Mouse (Mus musculus): ENCODE data around the gene Nphp4.
"Not testable (repeated sequence)": the region's sequence is repeated elsewhere in the genome, so short reads cannot be mapped to it uniquely, and the experiment has no call there.

The Nphp4 gene

GRCm38 (mm10) chr4:152555806-152556205, 79.3 kb downstream of the Nphp4 start:
- not testable (repeated sequence) for DNase-seq (ENCODE audit: low spot score in 2 of 2)

DNA sequence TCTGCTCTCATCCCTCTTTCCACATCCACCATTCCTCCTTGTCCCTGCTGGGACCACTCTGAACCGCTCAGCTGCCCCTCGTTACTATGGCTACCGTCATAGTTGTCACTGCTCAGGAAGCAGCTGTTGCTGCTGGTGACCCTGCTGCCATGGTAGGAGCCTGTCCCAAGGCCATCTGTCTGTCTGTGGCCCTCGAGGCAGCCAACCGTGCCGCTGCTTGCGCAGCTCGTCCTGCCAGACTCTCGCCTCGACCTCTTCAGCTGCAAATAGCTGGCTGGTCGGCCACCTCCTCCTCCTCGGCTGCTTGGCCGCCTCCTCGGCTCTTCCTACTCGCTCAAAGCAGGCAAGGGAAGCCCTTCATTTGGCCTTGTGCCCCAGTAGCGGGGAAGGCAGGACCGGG, 81.7 kb downstream of the Nphp4 start:
- no peak for DNase-seq (ENCODE audit: low spot score in 2 of 2)

DNA sequence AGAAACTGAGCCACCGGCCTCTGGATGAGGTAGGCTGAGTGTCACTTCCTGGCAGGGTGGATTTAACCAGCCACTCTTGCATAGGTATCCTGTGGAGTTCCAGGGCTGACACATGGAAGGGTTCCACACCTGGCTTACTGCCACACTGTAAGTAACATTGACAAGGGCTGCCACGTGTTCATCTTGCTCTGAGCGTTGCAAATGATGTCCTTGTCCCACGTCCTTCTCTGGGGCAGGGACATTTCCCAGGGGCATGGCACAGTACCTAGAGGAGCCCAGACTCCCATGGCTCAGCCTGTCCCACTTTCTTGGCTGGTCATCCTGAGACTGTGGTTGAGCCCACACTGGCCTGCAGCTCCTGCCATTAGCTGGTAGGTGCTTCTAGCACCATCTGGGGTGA, 91.5 kb downstream of the Nphp4 start:
- DNase-seq (ENCODE audit: low spot score in 2 of 2), result no peak

DNA sequence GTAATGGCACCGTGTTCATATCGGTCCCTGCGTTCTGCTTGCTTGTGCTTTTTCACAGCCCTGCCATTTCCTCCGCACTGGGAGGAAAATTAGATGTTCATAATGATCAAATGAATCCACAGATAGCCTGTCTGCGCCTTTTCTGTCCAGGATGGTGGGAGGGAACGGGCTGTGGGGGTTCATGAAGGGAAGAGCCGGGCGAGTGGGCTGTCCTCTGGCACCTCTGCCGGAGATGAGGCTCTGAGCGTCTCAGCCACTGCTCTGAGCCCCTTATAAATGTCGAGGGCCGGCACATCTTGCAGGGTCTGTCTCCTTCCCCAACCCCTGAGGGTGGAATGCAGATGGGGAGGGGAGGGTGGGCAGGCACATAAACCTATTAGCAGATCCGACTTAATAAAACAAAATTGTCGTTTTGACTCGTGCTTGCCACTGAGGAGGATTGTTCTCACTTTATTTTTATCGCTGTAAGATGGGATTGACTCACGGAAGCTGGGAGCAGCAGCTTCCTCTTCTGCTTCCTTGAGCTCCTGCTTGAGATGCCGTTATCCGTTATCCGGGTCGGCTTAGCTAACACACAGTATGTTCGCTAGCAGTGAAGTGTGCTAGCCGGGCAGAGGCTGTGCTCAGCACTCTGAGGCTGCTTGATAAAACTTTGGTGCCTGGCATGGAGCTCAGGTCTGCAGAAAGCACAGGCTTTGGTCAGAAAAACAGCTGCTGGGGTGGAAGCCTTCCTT, 92.3 kb downstream of the Nphp4 start:
- DNase-seq (ENCODE audit: low spot score in 2 of 2), result no peak

GRCm38 (mm10) chr4:152574266-152574665, 97.8 kb downstream of the Nphp4 start:
- DNase-seq (ENCODE audit: low spot score in 2 of 2), result no peak

DNA sequence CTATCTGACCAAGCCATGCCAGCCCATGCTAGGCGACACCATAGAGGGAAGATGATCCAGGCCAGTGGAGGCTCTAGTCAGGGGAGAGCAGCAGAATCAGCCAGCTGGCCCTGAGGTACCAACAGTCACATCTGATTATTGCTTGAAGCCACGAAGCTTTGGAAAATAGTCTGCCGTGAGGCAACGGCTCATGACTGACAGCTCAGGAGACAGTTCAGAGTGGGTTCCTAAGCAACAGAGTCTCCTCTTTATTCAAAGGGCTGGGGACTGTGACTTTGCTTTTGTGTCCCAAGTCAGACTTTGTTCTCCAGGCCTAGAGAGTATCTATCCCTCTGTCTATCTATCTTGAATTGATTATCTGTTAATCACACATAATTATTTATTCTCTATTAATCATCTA, 100.3 kb downstream of the Nphp4 start:
- DNase-seq (ENCODE audit: low spot score in 2 of 2), result no peak

GRCm38 (mm10) chr4:152579956-152580355, 103.5 kb downstream of the Nphp4 start:
- DNase-seq (ENCODE audit: low spot score in 2 of 2), result no peak

DNA sequence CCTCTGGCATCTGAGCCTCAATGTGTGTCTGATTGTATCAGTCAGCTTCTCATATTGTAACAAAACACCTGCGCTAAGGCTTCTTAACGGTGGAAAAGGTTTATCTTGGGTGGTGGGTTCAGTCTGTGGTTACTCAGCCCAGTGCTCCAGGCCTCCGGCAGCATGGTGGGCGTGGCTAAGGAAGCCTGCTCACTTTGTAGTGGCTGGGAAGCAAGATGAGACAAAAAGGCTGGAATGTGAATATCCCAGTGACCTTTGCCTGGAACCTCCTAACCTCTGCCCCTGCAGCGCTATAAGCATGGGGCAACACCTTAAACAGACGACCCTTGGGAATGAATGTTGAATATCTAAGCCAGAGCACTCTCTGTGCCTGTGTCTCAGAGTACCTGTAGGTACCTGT, 105.7 kb downstream of the Nphp4 start:
- DNase-seq (ENCODE audit: low spot score in 2 of 2), result no peak

DNA sequence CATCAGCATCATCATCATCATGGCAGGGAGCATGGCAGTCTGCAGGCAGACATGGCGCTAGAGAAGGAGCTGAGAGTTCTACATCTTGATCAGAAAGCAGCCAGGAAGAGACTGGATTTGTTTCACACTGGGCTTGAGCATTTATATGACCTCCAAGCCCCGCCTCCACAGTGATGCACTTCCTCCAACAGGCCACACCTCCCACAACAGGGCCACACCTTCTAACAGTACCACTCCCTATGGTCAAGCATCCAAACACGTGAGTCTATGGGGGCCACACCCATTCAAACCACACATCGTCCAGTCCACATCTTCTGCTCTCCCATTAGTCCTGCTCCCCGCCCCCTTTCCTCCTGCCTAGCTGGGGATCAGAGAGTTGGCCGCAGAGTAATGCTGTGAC, 107.1 kb downstream of the Nphp4 start:
- DNase-seq (ENCODE audit: low spot score in 2 of 2), result no peak

DNA sequence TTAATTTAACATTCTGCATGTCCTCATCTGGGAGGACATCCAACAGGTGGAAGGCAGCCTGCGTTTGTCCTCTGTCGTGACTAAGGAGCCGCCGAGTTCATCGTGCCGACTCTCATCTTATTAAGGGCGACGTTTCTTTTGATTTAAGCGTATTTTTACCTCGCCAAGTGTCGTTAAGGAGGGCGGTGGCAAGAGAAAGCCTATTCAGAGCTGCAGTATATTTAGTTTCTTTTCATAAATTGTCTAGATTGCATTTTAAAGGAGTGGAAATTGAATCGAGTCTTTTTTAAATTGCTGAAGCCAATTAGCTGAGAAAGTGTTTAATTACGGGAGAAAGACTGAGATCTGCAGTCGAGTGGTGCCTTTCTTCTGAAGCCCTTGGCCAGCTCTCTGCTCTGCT, 109.0 kb downstream of the Nphp4 start:
- DNase-seq (ENCODE audit: low spot score in 2 of 2), result no peak

DNA sequence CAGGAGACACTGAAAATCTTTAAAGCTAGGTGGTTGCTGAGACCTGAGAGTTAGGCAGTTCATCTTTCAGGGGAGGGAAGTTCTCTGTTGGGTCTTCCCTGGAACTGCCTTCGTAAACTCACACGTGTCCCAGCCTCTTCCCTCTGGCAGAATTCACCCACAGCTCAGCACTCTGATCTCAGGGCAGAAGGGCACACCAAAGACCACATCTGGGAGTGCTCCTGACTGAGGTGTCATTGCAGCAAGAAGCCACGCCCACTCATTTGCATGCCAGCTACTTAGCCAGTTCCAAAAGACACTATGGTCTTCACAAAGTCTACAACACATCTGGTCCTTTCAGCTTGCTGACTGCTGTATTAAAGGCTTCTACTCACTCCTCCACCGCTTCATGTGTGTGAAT, 109.7 kb downstream of the Nphp4 start:
- DNase-seq (ENCODE audit: low spot score in 2 of 2), result no peak

GRCm38 (mm10) chr4:152604285-152604684, 127.8 kb downstream of the Nphp4 start:
- no peak for DNase-seq (ENCODE audit: low spot score in 2 of 2)

- no peak for DNase-seq (ENCODE audit: low spot score in 2 of 2)
These were observed 132.7 kb downstream of the Nphp4 start for GRCm38 (mm10) chr4:152609196-152609595.

DNA sequence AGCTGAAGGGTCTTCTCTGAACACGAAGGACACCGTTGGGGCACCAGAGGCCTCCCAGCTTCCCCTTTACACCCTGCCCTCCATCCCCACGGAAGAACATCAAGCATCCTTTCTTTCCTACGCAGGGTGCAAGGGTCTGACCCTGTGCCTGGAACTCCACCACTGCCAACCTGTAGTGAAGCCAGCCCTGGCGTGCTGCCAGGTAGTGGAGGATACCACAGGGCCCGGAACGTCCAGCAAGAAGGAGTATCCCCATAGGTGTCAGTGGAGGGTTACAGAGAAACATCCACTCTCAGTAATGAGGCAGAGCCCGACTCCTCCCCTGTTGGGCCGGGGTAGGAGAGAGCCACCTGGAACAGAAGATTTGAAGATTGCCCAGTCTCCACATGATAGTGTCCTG, 133.5 kb downstream of the Nphp4 start:
- DNase-seq (ENCODE audit: low spot score in 2 of 2), result no peak

Measured in frontal cortex, postnatal 14 days (tissue).